Mouse (Mus musculus) lung, embryonic 14.5 days (tissue): ENCODE measurements around the gene Ubac2. TPM values are rescaled to one million over a fixed set of nuclear protein-coding genes. Genes with fewer than 3 reads are reported as not detected.
A peak's percentile ranks its signal among the peaks of the same experiment; 100 is the strongest.

Experiments
- ATAC-seq: fragments of 200-750 bp; cut with Nextera tagmentation; 2 replicates; pipeline ENCODE4 v1.8.0; 2017; ENCODE audit warnings: mild to moderate bottlenecking, moderate TSS enrichment, moderate library complexity; ENCODE audit not compliant: insufficient read depth
- DNase-seq: peaks from one replicate; pipeline ENCODE4 v3.0.0-alpha.2; 2015
- H3K27ac ChIP-seq: fragments of 300-500 bp; sonication (generic); 2 replicates; pipeline ENCODE4 v1.5.1; 2014; ENCODE audit warnings: low read depth, mild to moderate bottlenecking, moderate library complexity
- H3K27me3 ChIP-seq: fragments of 300-500 bp; sonication (generic); 2 replicates; pipeline ENCODE4 v1.6.1; 2014; ENCODE audit warnings: low read length, control low read depth; ENCODE audit not compliant: insufficient read depth
- H3K36me3 ChIP-seq: fragments of 300-500 bp; sonication (generic); 2 replicates; pipeline ENCODE4 v1.6.1; 2014; ENCODE audit warnings: control low read depth; ENCODE audit not compliant: insufficient read depth
- H3K4me1 ChIP-seq: fragments of 300-500 bp; sonication (generic); 2 replicates; pipeline ENCODE4 v1.6.1; 2014; ENCODE audit warnings: antibody characterized with exemption, control low read depth; ENCODE audit not compliant: insufficient read depth
- H3K4me2 ChIP-seq: fragments of 300-500 bp; sonication (generic); 2 replicates; pipeline ENCODE4 v1.6.1; 2014; ENCODE audit warnings: mild to moderate bottlenecking
- H3K4me3 ChIP-seq: fragments of 300-500 bp; sonication (generic); 2 replicates; pipeline ENCODE4 v1.5.1; 2014; ENCODE audit warnings: low read depth, low read length
- H3K9ac ChIP-seq: fragments of 300-500 bp; sonication (generic); 2 replicates; pipeline ENCODE4 v1.6.1; 2014
- H3K9me3 ChIP-seq: fragments of 300-500 bp; sonication (generic); 2 replicates; pipeline ENCODE4 v1.6.1; 2016; ENCODE audit warnings: low read depth, low read length, control low read depth
- CTCF ChIP-seq: IDR thresholded peaks from 2 replicates; pipeline ENCODE4 v1.5.1; 2016; ENCODE audit warnings: antibody characterized with exemption, low read depth
- WGBS: fragments of 180-500 bp; shearing (Covaris S2); extraction: QIAGEN DNeasy Blood & Tissue Kit; methylation state at CpG from one replicate; pipeline ENCODE4 v1.1.7; 2014; 5-methylcytosine and 5-hydroxymethylcytosine counted together
- polyA plus RNA-seq: library from polyadenylated mRNA; unstranded; fragments of >200 nt; fragmentation: Nextera tagmentation; extraction: Ambion mirVana; gene quantifications from 2 replicates; pipeline ENCODE4 v1.2.1, GENCODE M21; 2014

Ubac2 gene
- polyA plus RNA-seq, 1 experiment from 2014 or later = 61.1 TPM

- Histone ChIP-seq H3K4me3 (no peak overlapping the region), H3K9me3 (no peaks in the 10 kb centered on the region), H3K9ac (no peak overlapping the region), H3K36me3 (peaks cover 17% of the 10 kb centered on the region; the same call in 1 of the 2 replicates), H3K27ac (no peak overlapping the region), H3K27me3 (no peaks in the 10 kb centered on the region), H3K4me2 (no peak overlapping the region), H3K4me1 (no peaks in the 10 kb centered on the region)
- 92% methylated on average over 17 of the region's 17 CpGs for WGBS
- no peak for TF ChIP-seq CTCF
- DNase-seq (no peak), ATAC-seq (no peak)
These were observed 122.1 kb downstream of the Ubac2 start for GRCm38 (mm10) chr14:122000346-122001105.

DNA sequence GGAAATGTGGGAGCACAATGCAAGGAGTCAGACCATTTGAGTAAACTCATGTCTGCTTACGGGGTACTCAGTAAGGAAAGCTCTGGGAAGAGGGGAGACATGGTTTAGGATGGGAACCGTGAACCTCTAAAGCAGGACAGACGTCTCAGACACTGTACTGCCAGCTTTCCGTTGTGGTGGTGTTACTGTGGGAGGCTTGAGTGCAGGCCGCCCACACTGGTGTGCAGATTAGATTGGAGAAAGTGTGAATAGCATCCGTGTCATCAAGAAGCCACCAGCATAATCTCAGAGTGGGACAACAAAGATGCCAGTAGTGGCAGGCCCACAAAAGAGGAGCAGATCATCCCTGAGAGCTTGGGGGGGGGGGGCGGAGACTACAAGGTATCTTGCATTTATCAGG is 123.8 kb downstream of the Ubac2 start:
- WGBS = 90% methylated on average over 7 of the region's 7 CpGs
- no peak overlapping the region for H3K4me3 ChIP-seq
- H3K27ac ChIP-seq = no peak overlapping the region
- DNase-seq (no peak), ATAC-seq (no peak)
- no peak overlapping the region for H3K9ac ChIP-seq
- H3K4me1 ChIP-seq = no peaks in the 10 kb centered on the region
- H3K36me3 ChIP-seq = peaks cover 8% of the 10 kb centered on the region; the same call in 1 of the 2 replicates
- no peak for TF ChIP-seq CTCF
- H3K9me3 ChIP-seq = no peaks in the 10 kb centered on the region
- H3K27me3 ChIP-seq = no peaks in the 10 kb centered on the region
- H3K4me2 ChIP-seq = no peak overlapping the region

DNA sequence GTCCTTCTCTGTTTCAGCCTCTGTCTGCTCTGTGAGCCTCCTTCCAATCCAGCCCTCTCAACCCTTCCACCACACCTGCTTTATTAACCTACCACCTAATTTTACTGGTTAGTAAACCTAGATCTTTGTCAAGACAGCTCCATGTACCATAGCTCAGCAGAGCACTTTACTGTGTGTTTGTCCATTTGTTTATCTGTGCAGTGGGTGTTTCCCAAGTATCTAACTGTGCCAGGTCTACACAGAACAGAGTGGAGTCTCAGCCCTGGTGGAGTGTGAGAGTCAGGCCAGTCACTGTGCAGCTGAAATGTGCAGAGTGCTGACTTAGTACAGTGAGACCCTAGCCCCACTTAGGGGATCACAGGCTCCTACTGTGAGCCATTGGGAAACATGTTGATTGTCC is 125.4 kb downstream of the Ubac2 start:
- no peak for DNase-seq

DNA sequence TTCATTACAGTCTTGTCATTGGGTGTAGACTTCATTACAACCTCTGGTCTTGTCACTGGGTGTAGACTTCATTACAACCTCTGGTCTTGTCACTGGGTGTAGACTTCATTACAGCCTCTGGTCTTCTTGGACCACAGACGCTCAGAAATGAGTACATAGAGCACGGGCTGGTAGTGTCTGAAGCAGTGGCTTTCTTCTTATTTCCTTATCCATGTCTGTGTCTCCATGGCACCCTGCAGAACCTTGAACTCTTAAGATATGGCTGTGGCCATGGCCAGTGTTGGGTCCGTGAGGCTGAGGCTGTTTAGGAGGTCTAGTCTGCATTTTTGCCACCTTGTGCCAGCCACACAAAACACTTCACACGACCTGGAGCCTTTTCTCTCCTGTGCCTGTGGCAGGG is 129.8 kb downstream of the Ubac2 start:
- H3K4me2 ChIP-seq = no peak overlapping the region
- no peaks in the 10 kb centered on the region for H3K4me1 ChIP-seq
- no peaks in the 10 kb centered on the region for H3K27me3 ChIP-seq
- H3K27ac ChIP-seq = no peak overlapping the region
- H3K4me3 ChIP-seq = no peak overlapping the region
- H3K36me3 ChIP-seq = peaks cover 25% of the 10 kb centered on the region; the same call in 1 of the 2 replicates
- ATAC-seq (no peak), DNase-seq (no peak)
- no peaks in the 10 kb centered on the region for H3K9me3 ChIP-seq
- no peak overlapping the region for H3K9ac ChIP-seq
- 80% methylated on average over 4 of the region's 4 CpGs for WGBS
- TF ChIP-seq CTCF = no peak

More for the DNA sequence above, 125.4 kb downstream of the Ubac2 start:
- no peak for ATAC-seq
- Histone ChIP-seq H3K4me1 (no peaks in the 10 kb centered on the region), H3K9ac (no peak overlapping the region), H3K27ac (no peak overlapping the region), H3K4me2 (no peak overlapping the region), H3K36me3 (peaks cover 5% of the 10 kb centered on the region; the same call in 1 of the 2 replicates), H3K27me3 (no peaks in the 10 kb centered on the region), H3K9me3 (no peaks in the 10 kb centered on the region), H3K4me3 (no peak overlapping the region)
- no peak for TF ChIP-seq CTCF

- H3K27ac ChIP-seq = no peak overlapping the region
- peaks cover 25% of the 10 kb centered on the region; the same call in 1 of the 2 replicates for H3K36me3 ChIP-seq
- no peaks in the 10 kb centered on the region for H3K4me1 ChIP-seq
- no peak for TF ChIP-seq CTCF
- H3K4me3 ChIP-seq = no peak overlapping the region
- no peak overlapping the region for H3K9ac ChIP-seq
- no peaks in the 10 kb centered on the region for H3K9me3 ChIP-seq
- 91% methylated on average over 13 of the region's 13 CpGs for WGBS
- no peaks in the 10 kb centered on the region for H3K27me3 ChIP-seq
- ATAC-seq (no peak), DNase-seq (peak; percentile 26)
- H3K4me2 ChIP-seq = no peak overlapping the region
These were observed 131.1 kb downstream of the Ubac2 start for GRCm38 (mm10) chr14:122009502-122009901.

DNA sequence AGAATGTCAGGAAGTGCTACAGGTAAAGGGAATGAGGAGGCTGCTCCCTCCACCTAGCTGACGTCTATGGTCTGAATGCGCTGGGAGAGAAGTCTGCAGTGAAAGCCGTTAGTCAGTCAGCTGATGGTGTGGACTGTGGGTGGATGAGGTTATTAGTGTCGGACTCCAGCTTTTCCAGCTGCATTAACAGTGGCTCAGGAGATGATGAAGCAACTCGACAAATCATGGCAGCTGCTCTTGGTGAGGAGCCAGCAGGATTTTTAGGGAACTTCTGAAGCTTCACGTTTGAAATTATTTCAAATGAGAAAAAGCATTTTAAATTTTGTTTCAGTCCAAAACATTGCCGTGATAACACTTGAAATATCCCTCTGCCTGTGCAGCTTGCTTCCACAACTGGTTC is 131.9 kb downstream of the Ubac2 start:
- Histone ChIP-seq H3K36me3 (peaks cover 25% of the 10 kb centered on the region; the same call in 1 of the 2 replicates), H3K9ac (no peak overlapping the region), H3K9me3 (no peaks in the 10 kb centered on the region), H3K4me1 (no peaks in the 10 kb centered on the region), H3K27me3 (no peaks in the 10 kb centered on the region), H3K4me3 (no peak overlapping the region), H3K4me2 (no peak overlapping the region), H3K27ac (no peak overlapping the region)
- ATAC-seq (no peak), DNase-seq (no peak)
- 67% methylated on average over 7 of the region's 7 CpGs for WGBS
- no peak for TF ChIP-seq CTCF

- Histone ChIP-seq H3K27me3 (no peaks in the 10 kb centered on the region), H3K4me2 (no peak overlapping the region), H3K4me1 (no peaks in the 10 kb centered on the region), H3K36me3 (peaks cover 25% of the 10 kb centered on the region; the same call in 1 of the 2 replicates), H3K27ac (no peak overlapping the region), H3K4me3 (no peak overlapping the region), H3K9ac (no peak overlapping the region), H3K9me3 (no peaks in the 10 kb centered on the region)
- no peak for DNase-seq
- WGBS = 93% methylated on average over 8 of the region's 8 CpGs
- no peak for TF ChIP-seq CTCF
- no peak for ATAC-seq
These were observed 133.3 kb downstream of the Ubac2 start for GRCm38 (mm10) chr14:122011768-122012167.
